Mouse (Mus musculus): ENCODE measurements around the gene Slc4a8.
"Not testable (repeated sequence)": the region's sequence is repeated elsewhere in the genome, so short reads cannot be mapped to it uniquely, and the experiment has no call there.

The Slc4a8 gene

GRCm38 (mm10) chr15:100821824-100822223, 60.3 kb downstream of the Slc4a8 start:
- in situ Hi-C loops (cut with MboI; ENCODE audit: unreplicated experiment in 2 of 2) = no loop called here

- in situ Hi-C loops (cut with MboI; ENCODE audit: unreplicated experiment in 2 of 2) = not testable (repeated sequence)
Measured at GRCm38 (mm10) chr15:100822370-100822769, 60.8 kb downstream of the Slc4a8 start.

GRCm38 (mm10) chr15:100825249-100825856, 63.8 kb downstream of the Slc4a8 start:
- in situ Hi-C loops (cut with MboI; ENCODE audit: unreplicated experiment in 2 of 2) = loop anchor here in 1 of 2 experiments (5.0 kb wide), 1 partner anchor 63 kb away; the partner anchor contains the start of gene Slc4a8

GRCm38 (mm10) chr15:100826076-100826475, 64.5 kb downstream of the Slc4a8 start:
- in situ Hi-C loops (cut with MboI; ENCODE audit: unreplicated experiment in 2 of 2) = loop anchor here in 1 of 2 experiments (5.0 kb wide), 1 partner anchor 64 kb away; the partner anchor contains the start of gene Slc4a8

GRCm38 (mm10) chr15:100829775-100830174, 68.2 kb downstream of the Slc4a8 start:
- in situ Hi-C loops (cut with MboI; ENCODE audit: unreplicated experiment in 2 of 2) = loop anchor here (5.0 to 10.0 kb wide), 4 partner anchors 45 to 145 kb away; partner anchors contain the start of gene Slc4a8 (in 1 of the 2)

GRCm38 (mm10) chr15:100830682-100831081, 69.1 kb downstream of the Slc4a8 start:
- in situ Hi-C loops (cut with MboI; ENCODE audit: unreplicated experiment in 2 of 2) = loop anchor here (5.0 to 10.0 kb wide), 3 partner anchors 46 to 144 kb away; no protein-coding TSS in a partner anchor

- in situ Hi-C loops (cut with MboI; ENCODE audit: unreplicated experiment in 2 of 2) = loop anchor here (5.0 to 10.0 kb wide), 3 partner anchors 47 to 143 kb away; no protein-coding TSS in a partner anchor
Measured at GRCm38 (mm10) chr15:100832144-100832543, 70.6 kb downstream of the Slc4a8 start.

- in situ Hi-C loops (cut with MboI; ENCODE audit: unreplicated experiment in 2 of 2) = loop anchor here (5.0 to 10.0 kb wide), 3 partner anchors 48 to 142 kb away; no protein-coding TSS in a partner anchor
Measured at GRCm38 (mm10) chr15:100832784-100833183, 71.2 kb downstream of the Slc4a8 start.

- in situ Hi-C loops (cut with MboI; ENCODE audit: unreplicated experiment in 2 of 2) = loop anchor here (5.0 to 10.0 kb wide), 3 partner anchors 52 to 138 kb away; partner anchors contain the start of gene Slc4a8 (in 1 of the 2)
Measured at GRCm38 (mm10) chr15:100836729-100837128, 75.2 kb downstream of the Slc4a8 start.

GRCm38 (mm10) chr15:100838607-100839207, 77.2 kb downstream of the Slc4a8 start:
- in situ Hi-C loops (cut with MboI; ENCODE audit: unreplicated experiment in 2 of 2) = loop anchor here (5.0 to 10.0 kb wide), 3 partner anchors 54 to 136 kb away; partner anchors contain the start of gene Slc4a8 (in 1 of the 2)

- in situ Hi-C loops (cut with MboI; ENCODE audit: unreplicated experiment in 2 of 2) = no loop called here
Measured at GRCm38 (mm10) chr15:100844336-100844735, 82.8 kb downstream of the Slc4a8 start.

- in situ Hi-C loops (cut with MboI; ENCODE audit: unreplicated experiment in 2 of 2) = loop anchor here in 1 of 2 experiments (5.0 kb wide), 1 partner anchor 57 kb away; no protein-coding TSS in a partner anchor
Measured at GRCm38 (mm10) chr15:100845049-100845879, 83.7 kb downstream of the Slc4a8 start.

- in situ Hi-C loops (cut with MboI; ENCODE audit: unreplicated experiment in 2 of 2) = loop anchor here in 1 of 2 experiments (5.0 kb wide), 1 partner anchor 55 kb away; no protein-coding TSS in a partner anchor
Measured at GRCm38 (mm10) chr15:100847193-100847592, 85.6 kb downstream of the Slc4a8 start.

- in situ Hi-C loops (cut with MboI; ENCODE audit: unreplicated experiment in 2 of 2) = loop anchor here in 1 of 2 experiments (10.0 kb wide), 1 partner anchor 107 kb away; no protein-coding TSS in a partner anchor
Measured at GRCm38 (mm10) chr15:100857586-100857985, 96.0 kb downstream of the Slc4a8 start.

- in situ Hi-C loops (cut with MboI; ENCODE audit: unreplicated experiment in 2 of 2) = no loop called here
Measured at GRCm38 (mm10) chr15:100860856-100861255, 99.3 kb downstream of the Slc4a8 start.

- in situ Hi-C loops (cut with MboI; ENCODE audit: unreplicated experiment in 2 of 2) = no loop called here
Measured at GRCm38 (mm10) chr15:100865556-100865955, 104.0 kb downstream of the Slc4a8 start.

- in situ Hi-C loops (cut with MboI; ENCODE audit: unreplicated experiment in 2 of 2) = no loop called here
Measured at GRCm38 (mm10) chr15:100869558-100869957, 108.0 kb downstream of the Slc4a8 start, which contains the start of gene Scn8a. Gene Scn8a (plus strand): TSS chr15:100869858.

- in situ Hi-C loops (cut with MboI; ENCODE audit: unreplicated experiment in 2 of 2) = no loop called here
Measured at GRCm38 (mm10) chr15:100870001-100870774, 108.6 kb downstream of the Slc4a8 start.

GRCm38 (mm10) chr15:100870775-100871106, 109.2 kb downstream of the Slc4a8 start:
- in situ Hi-C loops (cut with MboI; ENCODE audit: unreplicated experiment in 2 of 2) = no loop called here

Data from v-Abl transformed pro-B cells (cell line).